Mouse (Mus musculus): ENCODE data around the gene Trrap. TPM values are rescaled to one million over a fixed set of nuclear protein-coding genes. Genes with fewer than 3 reads are reported as not detected.

The Trrap gene
- polyA plus RNA-seq, 1 experiment: 61.1 TPM

DNA sequence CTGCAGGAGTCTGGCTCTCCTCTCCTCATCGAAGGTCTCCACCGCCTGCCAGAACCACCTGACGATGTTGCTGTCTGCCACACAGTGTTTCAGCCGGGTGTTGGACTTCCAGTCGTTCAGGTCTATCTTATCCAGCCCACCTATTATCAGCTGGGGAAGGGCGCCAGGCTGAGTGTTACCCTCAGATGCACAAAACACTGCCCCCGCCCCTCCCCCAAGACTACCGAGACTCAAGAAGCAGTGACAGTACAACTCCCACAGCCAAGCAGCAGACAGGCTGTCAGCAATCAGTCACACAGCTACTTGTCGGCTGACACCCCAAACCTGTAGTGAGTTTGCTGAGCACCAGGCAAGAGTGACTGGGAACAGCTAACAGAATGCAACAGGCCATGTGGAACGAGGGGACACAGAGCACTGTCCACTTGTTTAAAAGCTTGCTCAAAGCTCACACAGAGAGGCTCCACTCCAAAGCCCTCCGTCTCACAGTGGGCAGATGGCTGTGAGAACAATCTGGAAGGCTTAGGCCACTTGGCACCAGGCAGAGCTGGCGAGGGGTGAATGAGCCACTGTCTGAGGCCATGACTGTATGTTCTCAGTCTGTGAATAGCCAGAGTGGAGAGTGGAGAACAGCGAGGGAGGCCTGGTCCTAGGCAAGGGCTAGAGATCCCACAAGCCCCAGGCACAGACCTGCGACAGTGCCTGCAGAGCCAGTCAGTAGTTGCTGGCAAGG is 114.3 kb downstream of the Trrap start:
- Histone ChIP-seq H3K27ac (ENCODE audit: insufficient read depth, low read depth, low read length) (no peak overlapping the region), H3K4me3 (ENCODE audit: insufficient read depth, low read length) (no peak overlapping the region), H3K4me1 (ENCODE audit: control insufficient read depth, insufficient read depth, low read length) (no peaks in the 10 kb centered on the region)
- TF ChIP-seq CTCF (IDR thresholded peaks at IDR 0.05; ENCODE audit: low read depth, low read length) (no peak), POLR2A (IDR thresholded peaks at IDR 0.05; ENCODE audit: borderline replicate concordance, low read depth, low read length) (no peak)

DNA sequence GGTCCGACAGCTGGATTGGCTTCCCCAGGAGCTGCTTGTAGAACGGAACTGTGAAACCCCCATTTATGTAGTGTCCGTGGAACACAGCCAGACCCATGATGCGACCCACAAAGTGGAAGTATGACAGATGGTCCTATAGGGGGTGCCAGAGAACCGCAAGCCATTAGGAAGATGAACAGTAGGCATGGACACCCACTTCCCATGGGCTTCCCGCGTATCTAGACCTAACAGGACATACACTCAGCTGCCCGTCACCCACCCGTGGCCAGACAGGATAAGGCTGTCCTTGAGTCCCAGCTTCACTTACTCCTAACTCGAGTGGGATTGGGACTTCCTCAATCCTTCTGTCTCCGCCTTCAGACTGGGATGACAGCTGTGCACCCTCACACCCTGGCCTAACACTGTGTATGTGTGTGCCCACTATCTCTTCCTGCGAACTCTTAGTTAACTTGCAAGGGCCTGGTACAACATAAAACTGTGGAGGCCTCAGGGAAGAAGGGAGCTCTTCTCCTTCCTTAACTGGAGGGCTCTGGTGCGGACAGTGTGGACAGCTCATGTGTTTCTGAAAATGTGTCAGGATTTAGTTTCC is 117.2 kb downstream of the Trrap start:
- no peak for TF ChIP-seq POLR2A (IDR thresholded peaks at IDR 0.05; ENCODE audit: borderline replicate concordance, low read depth, low read length)
- peak; percentile 38; the same call in 1 of the 2 replicates for TF ChIP-seq CTCF (IDR thresholded peaks at IDR 0.05; ENCODE audit: low read depth, low read length)
- no peaks in the 10 kb centered on the region for H3K4me1 ChIP-seq (ENCODE audit: control insufficient read depth, insufficient read depth, low read length)
- no peak overlapping the region for H3K27ac ChIP-seq (ENCODE audit: insufficient read depth, low read depth, low read length)
- no peak overlapping the region for H3K4me3 ChIP-seq (ENCODE audit: insufficient read depth, low read length)

DNA sequence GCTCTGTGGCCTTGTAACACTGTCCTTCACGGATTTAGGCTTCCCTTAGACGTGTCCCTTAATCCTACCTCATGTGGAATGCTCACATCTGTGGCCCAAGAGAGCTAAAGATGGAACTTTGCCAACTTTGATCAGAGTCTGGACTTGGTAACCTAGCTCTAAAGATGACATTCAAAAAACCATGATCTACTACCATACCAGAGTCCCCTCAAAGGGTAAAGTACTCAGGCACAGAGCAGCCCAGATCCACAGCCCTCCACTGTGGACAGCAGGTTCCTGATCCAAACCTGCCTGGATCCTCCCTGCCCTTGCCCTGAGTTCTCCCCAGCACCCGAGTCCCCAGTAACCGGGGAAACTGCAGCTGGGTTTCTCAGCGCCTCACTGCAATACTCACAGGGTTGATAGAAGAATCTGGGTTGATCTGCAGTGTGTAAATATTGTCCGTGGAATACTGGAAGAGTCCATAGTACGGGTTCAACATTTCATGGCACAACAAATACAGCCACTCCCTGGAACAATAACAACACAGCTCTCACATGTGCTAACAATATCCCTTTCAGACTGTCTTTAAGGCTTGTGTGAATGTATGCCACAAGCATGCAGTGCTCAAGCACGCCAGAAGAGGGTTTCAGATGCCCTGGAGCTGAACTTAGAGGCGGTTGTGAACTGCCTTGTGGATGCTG is 118.6 kb downstream of the Trrap start:
- Histone ChIP-seq H3K27ac (ENCODE audit: insufficient read depth, low read depth, low read length) (no peak overlapping the region), H3K4me1 (ENCODE audit: control insufficient read depth, insufficient read depth, low read length) (no peaks in the 10 kb centered on the region), H3K4me3 (ENCODE audit: insufficient read depth, low read length) (no peak overlapping the region)
- no peak for TF ChIP-seq POLR2A (IDR thresholded peaks at IDR 0.05; ENCODE audit: borderline replicate concordance, low read depth, low read length)
- no peak for TF ChIP-seq CTCF (IDR thresholded peaks at IDR 0.05; ENCODE audit: low read depth, low read length)

DNA sequence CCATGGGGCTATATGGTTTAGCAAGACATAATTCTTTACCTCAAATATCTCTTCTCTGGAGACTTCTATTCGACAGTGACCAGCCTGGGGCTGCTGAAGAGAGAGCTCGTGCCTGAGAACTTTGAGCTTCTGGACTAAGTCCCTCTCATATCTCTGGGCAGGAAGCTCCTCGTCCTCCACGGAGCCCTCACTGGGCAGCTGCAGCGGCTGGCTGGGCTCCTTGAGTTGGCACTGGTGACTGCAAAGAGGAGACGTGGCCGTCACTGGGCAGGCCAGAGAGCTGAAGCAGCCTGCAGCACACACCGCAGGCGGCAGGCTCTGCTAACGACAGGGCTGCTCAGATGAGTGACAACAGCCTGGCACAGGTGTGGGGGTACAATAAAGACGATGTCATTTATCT is 123.7 kb downstream of the Trrap start:
- H3K27ac ChIP-seq (ENCODE audit: insufficient read depth, low read depth, low read length): no peak overlapping the region
- H3K4me1 ChIP-seq (ENCODE audit: control insufficient read depth, insufficient read depth, low read length): 0 out of 2 replicates have a peak, but pooled peaks cover 2% of the 10 kb centered on the region
- no peak overlapping the region for H3K4me3 ChIP-seq (ENCODE audit: insufficient read depth, low read length)
- TF ChIP-seq POLR2A (IDR thresholded peaks at IDR 0.05; ENCODE audit: borderline replicate concordance, low read depth, low read length): no peak

GRCm38 (mm10) chr5:144897881-144898280 is 130.3 kb downstream of the Trrap start:
- TF ChIP-seq CTCF (IDR thresholded peaks at IDR 0.05; ENCODE audit: low read depth, low read length) (no peak), POLR2A (IDR thresholded peaks at IDR 0.05; ENCODE audit: borderline replicate concordance, low read depth, low read length) (no peak)
- Histone ChIP-seq H3K4me3 (ENCODE audit: insufficient read depth, low read length) (no peak overlapping the region), H3K4me1 (ENCODE audit: control insufficient read depth, insufficient read depth, low read length) (peaks cover 18% of the 10 kb centered on the region), H3K27ac (ENCODE audit: insufficient read depth, low read depth, low read length) (no peak overlapping the region)

GRCm38 (mm10) chr5:144898448-144899052 is 131.0 kb downstream of the Trrap start:
- Histone ChIP-seq H3K4me1 (ENCODE audit: control insufficient read depth, insufficient read depth, low read length) (peaks cover 18% of the 10 kb centered on the region), H3K27ac (ENCODE audit: insufficient read depth, low read depth, low read length) (no peak overlapping the region), H3K4me3 (ENCODE audit: insufficient read depth, low read length) (no peak overlapping the region)
- TF ChIP-seq POLR2A (IDR thresholded peaks at IDR 0.05; ENCODE audit: borderline replicate concordance, low read depth, low read length) (no peak), CTCF (IDR thresholded peaks at IDR 0.05; ENCODE audit: low read depth, low read length) (no peak)

DNA sequence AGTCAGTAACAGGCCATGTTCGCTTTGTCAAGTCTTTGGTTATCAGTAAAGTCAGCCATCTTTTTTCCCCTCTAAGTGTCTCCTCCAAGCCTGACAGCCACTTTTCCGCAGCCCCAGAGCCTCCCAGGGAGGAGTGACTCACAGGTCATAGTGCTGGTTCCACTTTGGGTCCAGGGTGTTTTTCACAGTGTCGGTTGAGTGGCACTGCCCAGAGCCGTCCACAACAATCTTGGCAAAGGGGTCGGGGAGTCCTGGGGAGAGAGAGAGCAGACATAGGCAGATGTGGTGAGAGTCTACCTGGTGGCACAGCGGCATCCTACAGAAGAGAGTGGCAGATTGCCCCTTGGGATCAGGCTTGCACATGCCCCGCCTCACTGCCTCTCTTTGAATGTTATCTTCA is 133.5 kb downstream of the Trrap start:
- no peak overlapping the region for H3K27ac ChIP-seq (ENCODE audit: insufficient read depth, low read depth, low read length)
- H3K4me3 ChIP-seq (ENCODE audit: insufficient read depth, low read length): no peak overlapping the region
- H3K4me1 ChIP-seq (ENCODE audit: control insufficient read depth, insufficient read depth, low read length): peaks cover 18% of the 10 kb centered on the region
- no peak for TF ChIP-seq CTCF (IDR thresholded peaks at IDR 0.05; ENCODE audit: low read depth, low read length)
- no peak for TF ChIP-seq POLR2A (IDR thresholded peaks at IDR 0.05; ENCODE audit: borderline replicate concordance, low read depth, low read length)

DNA sequence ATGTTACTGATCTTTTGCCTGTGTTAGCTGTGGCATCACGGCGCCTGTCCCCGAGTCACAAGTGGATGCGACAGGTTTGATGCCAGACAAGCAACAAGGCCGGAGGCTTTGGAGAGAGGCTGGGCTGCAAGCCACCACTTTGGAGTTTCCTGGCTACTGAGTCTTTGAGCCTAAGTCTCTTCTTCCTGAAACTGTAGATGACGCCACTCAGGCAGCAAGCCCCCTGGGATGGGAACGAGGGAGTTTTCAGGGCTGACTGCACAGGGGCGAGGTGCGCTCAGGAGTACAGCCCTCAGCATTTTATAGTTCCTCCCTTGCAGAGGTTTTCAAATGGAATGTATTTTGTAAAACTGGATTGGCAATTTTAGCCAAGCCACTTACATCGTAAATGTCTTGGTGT is 134.3 kb downstream of the Trrap start:
- TF ChIP-seq POLR2A (IDR thresholded peaks at IDR 0.05; ENCODE audit: borderline replicate concordance, low read depth, low read length): no peak
- Histone ChIP-seq H3K27ac (ENCODE audit: insufficient read depth, low read depth, low read length) (no peak overlapping the region), H3K4me3 (ENCODE audit: insufficient read depth, low read length) (no peak overlapping the region), H3K4me1 (ENCODE audit: control insufficient read depth, insufficient read depth, low read length) (peaks cover 11% of the 10 kb centered on the region)

DNA sequence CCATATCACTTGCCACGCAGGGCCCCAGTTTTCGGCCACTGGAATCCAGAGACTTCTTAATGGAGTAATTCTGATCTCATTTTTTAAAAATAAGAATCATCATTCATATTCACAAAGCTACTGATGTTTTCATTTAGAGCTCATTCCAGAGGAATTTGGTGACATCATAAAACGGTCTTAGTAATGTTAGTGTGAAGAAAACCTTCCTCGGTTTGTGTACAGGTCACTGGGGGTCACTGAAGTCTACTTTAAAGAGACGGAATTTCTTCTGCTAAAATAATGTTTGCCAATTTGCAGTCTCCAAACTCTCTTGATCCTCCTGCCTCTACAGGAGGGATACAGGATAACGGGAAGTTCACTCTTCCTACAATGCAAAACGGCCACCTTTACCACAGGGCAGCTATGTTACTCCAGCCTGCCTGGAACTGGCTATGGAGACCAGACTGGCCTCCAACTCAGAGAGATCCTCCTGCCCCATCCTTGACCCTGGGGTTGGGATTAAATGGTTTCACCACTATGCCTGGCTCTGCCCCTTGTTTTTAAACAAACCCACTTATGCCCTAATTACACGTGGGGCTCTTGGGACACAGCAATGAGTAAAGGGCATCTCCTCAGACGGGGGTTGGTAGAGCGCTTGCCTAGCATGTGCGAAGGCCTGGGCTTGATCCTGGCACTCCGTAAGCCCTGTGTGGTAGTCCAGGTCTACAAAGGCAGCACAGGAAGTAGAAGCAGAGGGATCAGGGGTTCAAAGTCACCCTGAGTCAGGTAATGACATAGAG is 137.0 kb downstream of the Trrap start:
- Histone ChIP-seq H3K27ac (ENCODE audit: insufficient read depth, low read depth, low read length) (no peak overlapping the region), H3K4me1 (ENCODE audit: control insufficient read depth, insufficient read depth, low read length) (peaks cover 1% of the 10 kb centered on the region; the same call in 1 of the 2 replicates), H3K4me3 (ENCODE audit: insufficient read depth, low read length) (no peak overlapping the region)
- TF ChIP-seq CTCF (IDR thresholded peaks at IDR 0.05; ENCODE audit: low read depth, low read length) (no peak), POLR2A (IDR thresholded peaks at IDR 0.05; ENCODE audit: borderline replicate concordance, low read depth, low read length) (no peak)

Measured in bone marrow macrophage, adult 2 months (primary cell).